Mouse (Mus musculus): ENCODE measurements around the gene Upf2. TPM values are rescaled to one million over a fixed set of nuclear protein-coding genes. Genes with fewer than 3 reads are reported as not detected.

Upf2 gene
- polyA plus RNA-seq, 1 experiment from 2014 or later = 13.7 TPM

DNA sequence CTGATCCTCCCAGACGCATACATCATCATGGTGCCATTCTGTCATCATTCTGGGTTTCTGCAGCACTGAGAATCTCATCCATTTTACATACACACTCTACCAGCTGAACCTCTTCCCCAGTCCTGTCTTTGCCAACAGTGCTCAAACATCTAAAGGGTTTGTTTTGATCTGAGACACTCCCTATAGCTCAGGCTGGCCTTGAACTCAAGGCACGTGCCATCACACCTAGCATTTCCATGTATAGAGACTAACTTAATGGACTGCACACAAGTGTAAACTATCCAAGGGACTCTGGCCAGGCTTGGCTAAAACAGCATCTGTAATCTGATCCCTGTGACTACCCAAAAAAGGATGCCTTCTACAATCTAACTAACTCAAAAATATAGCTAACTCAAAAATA is 108.0 kb downstream of the Upf2 start:
- no peak overlapping the region for H3K4me3 ChIP-seq (ENCODE audit: low read depth, low read length)
- H3K9ac ChIP-seq (replicated peaks; ENCODE audit: low read depth, low read length) = no peak overlapping the region
- H3K27me3 ChIP-seq (ENCODE audit: control insufficient read depth, insufficient read depth, low read length) = no peaks in the 10 kb centered on the region
- peaks cover 14% of the 10 kb centered on the region; the same call in 1 of the 2 replicates for H3K36me3 ChIP-seq (ENCODE audit: control insufficient read depth, insufficient read depth, low read length)
- 65% methylated on average over 2 of the region's 2 CpGs for WGBS
- H3K27ac ChIP-seq (ENCODE audit: low read length) = no peak overlapping the region
- no peak for ATAC-seq (ENCODE audit: insufficient number of reproducible peaks, insufficient read depth, low FRiP score, low read depth)
- H3K4me1 ChIP-seq (ENCODE audit: control insufficient read depth, insufficient read depth, low read length) = no peaks in the 10 kb centered on the region
- H3K9me3 ChIP-seq (ENCODE audit: control insufficient read depth, low read depth, low read length) = no peaks in the 10 kb centered on the region
- no peak overlapping the region for H3K4me2 ChIP-seq (replicated peaks; ENCODE audit: low read depth, low read length)

- Histone ChIP-seq H3K9me3 (ENCODE audit: control insufficient read depth, low read depth, low read length) (no peaks in the 10 kb centered on the region), H3K4me1 (ENCODE audit: control insufficient read depth, insufficient read depth, low read length) (no peaks in the 10 kb centered on the region)
- WGBS = 72% methylated on average over 10 of the region's 10 CpGs
Measured at GRCm38 (mm10) chr2:6060071-6060804, 109.0 kb downstream of the Upf2 start.

GRCm38 (mm10) chr2:6067341-6067740 is 116.1 kb downstream of the Upf2 start:
- Histone ChIP-seq H3K4me3 (ENCODE audit: low read depth, low read length) (no peak overlapping the region), H3K36me3 (ENCODE audit: control insufficient read depth, insufficient read depth, low read length) (no peaks in the 10 kb centered on the region), H3K27me3 (ENCODE audit: control insufficient read depth, insufficient read depth, low read length) (no peaks in the 10 kb centered on the region), H3K4me1 (ENCODE audit: control insufficient read depth, insufficient read depth, low read length) (peaks cover 11% of the 10 kb centered on the region; the same call in 1 of the 2 replicates), H3K4me2 (replicated peaks; ENCODE audit: low read depth, low read length) (no peak overlapping the region), H3K9me3 (ENCODE audit: control insufficient read depth, low read depth, low read length) (no peaks in the 10 kb centered on the region), H3K9ac (replicated peaks; ENCODE audit: low read depth, low read length) (no peak overlapping the region), H3K27ac (ENCODE audit: low read length) (no peak overlapping the region)
- 92% methylated on average over 6 of the region's 6 CpGs for WGBS
- no peak for ATAC-seq (ENCODE audit: insufficient number of reproducible peaks, insufficient read depth, low FRiP score, low read depth)

More at GRCm38 (mm10) chr2:6060071-6060804, 109.0 kb downstream of the Upf2 start:
- Histone ChIP-seq H3K4me2 (replicated peaks; ENCODE audit: low read depth, low read length) (no peak overlapping the region), H3K4me3 (ENCODE audit: low read depth, low read length) (no peak overlapping the region), H3K27ac (ENCODE audit: low read length) (no peak overlapping the region), H3K36me3 (ENCODE audit: control insufficient read depth, insufficient read depth, low read length) (peaks cover 12% of the 10 kb centered on the region; the same call in 1 of the 2 replicates), H3K27me3 (ENCODE audit: control insufficient read depth, insufficient read depth, low read length) (no peaks in the 10 kb centered on the region), H3K9ac (replicated peaks; ENCODE audit: low read depth, low read length) (no peak overlapping the region)
- ATAC-seq (ENCODE audit: insufficient number of reproducible peaks, insufficient read depth, low FRiP score, low read depth) = no peak

- H3K27ac ChIP-seq (ENCODE audit: low read length) = peak overlapping the region; percentile 59; the same call in 1 of the 2 replicates
Measured at GRCm38 (mm10) chr2:6070925-6071324, 119.7 kb downstream of the Upf2 start.

DNA sequence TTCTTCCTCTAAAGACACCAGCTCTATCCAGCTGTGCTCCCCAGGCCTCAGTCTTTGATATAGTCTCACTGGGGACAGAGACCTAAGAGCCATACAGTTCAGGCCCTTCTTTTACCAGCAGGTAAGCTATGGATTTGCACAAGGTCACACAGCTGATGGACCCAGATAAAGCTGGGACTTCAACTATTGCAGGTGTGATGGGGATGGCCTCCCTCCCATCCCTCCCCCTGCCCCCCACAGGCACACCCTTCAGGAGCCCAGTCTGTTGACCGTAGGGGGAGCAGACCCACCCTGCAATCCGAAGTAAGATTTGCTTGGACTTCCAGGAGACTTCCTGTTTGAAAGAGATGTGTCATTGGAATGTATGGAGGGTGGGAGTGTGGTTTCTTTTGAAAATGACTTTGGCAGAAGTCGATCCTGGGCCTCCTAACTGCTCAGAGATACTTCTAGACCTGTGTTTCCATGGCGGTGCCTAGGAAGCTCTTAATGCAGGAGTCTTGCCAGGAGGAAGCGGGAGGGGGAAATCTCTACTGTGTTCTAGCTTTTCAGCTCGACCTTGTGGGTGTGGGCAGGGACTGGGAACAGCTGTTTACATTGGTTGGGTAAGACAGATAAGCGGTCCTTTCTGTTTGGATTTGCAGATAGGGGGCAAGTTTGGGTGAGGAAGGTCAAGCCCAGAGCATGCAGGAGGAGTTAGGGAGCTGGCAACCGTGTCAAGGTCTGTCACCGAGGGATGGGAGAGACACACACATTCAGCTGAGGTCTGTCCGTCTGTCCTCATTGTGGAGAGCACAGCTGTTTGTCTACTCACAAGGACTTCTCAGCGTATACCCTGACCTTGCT is 120.5 kb downstream of the Upf2 start:
- Histone ChIP-seq H3K27me3 (ENCODE audit: control insufficient read depth, insufficient read depth, low read length) (no peaks in the 10 kb centered on the region), H3K27ac (ENCODE audit: low read length) (peak overlapping the region; percentile 59), H3K4me1 (ENCODE audit: control insufficient read depth, insufficient read depth, low read length) (peaks cover 20% of the 10 kb centered on the region; the same call in 1 of the 2 replicates), H3K4me2 (replicated peaks; ENCODE audit: low read depth, low read length) (no peak overlapping the region), H3K36me3 (ENCODE audit: control insufficient read depth, insufficient read depth, low read length) (no peaks in the 10 kb centered on the region), H3K9me3 (ENCODE audit: control insufficient read depth, low read depth, low read length) (no peaks in the 10 kb centered on the region), H3K9ac (replicated peaks; ENCODE audit: low read depth, low read length) (no peak overlapping the region), H3K4me3 (ENCODE audit: low read depth, low read length) (no peak overlapping the region)
- 21% methylated on average over 11 of the region's 11 CpGs for WGBS
- ATAC-seq (ENCODE audit: insufficient number of reproducible peaks, insufficient read depth, low FRiP score, low read depth) = peak; percentile 78

More at GRCm38 (mm10) chr2:6070925-6071324, 119.7 kb downstream of the Upf2 start:
- WGBS = 32% methylated on average over 11 of the region's 11 CpGs
- Histone ChIP-seq H3K4me2 (replicated peaks; ENCODE audit: low read depth, low read length) (no peak overlapping the region), H3K4me3 (ENCODE audit: low read depth, low read length) (no peak overlapping the region), H3K36me3 (ENCODE audit: control insufficient read depth, insufficient read depth, low read length) (no peaks in the 10 kb centered on the region), H3K27me3 (ENCODE audit: control insufficient read depth, insufficient read depth, low read length) (no peaks in the 10 kb centered on the region), H3K9ac (replicated peaks; ENCODE audit: low read depth, low read length) (no peak overlapping the region), H3K4me1 (ENCODE audit: control insufficient read depth, insufficient read depth, low read length) (peaks cover 20% of the 10 kb centered on the region; the same call in 1 of the 2 replicates), H3K9me3 (ENCODE audit: control insufficient read depth, low read depth, low read length) (no peaks in the 10 kb centered on the region)
- no peak for ATAC-seq (ENCODE audit: insufficient number of reproducible peaks, insufficient read depth, low FRiP score, low read depth)

- Histone ChIP-seq H3K9me3 (ENCODE audit: control insufficient read depth, low read depth, low read length) (no peaks in the 10 kb centered on the region), H3K9ac (replicated peaks; ENCODE audit: low read depth, low read length) (no peak overlapping the region), H3K27ac (ENCODE audit: low read length) (no peak overlapping the region), H3K4me3 (ENCODE audit: low read depth, low read length) (no peak overlapping the region), H3K36me3 (ENCODE audit: control insufficient read depth, insufficient read depth, low read length) (no peaks in the 10 kb centered on the region), H3K4me1 (ENCODE audit: control insufficient read depth, insufficient read depth, low read length) (peaks cover 20% of the 10 kb centered on the region; the same call in 1 of the 2 replicates), H3K4me2 (replicated peaks; ENCODE audit: low read depth, low read length) (no peak overlapping the region), H3K27me3 (ENCODE audit: control insufficient read depth, insufficient read depth, low read length) (no peaks in the 10 kb centered on the region)
- ATAC-seq (ENCODE audit: insufficient number of reproducible peaks, insufficient read depth, low FRiP score, low read depth) = no peak
- 58% methylated on average over 7 of the region's 7 CpGs for WGBS
Measured at GRCm38 (mm10) chr2:6072685-6073260, 121.5 kb downstream of the Upf2 start.

DNA sequence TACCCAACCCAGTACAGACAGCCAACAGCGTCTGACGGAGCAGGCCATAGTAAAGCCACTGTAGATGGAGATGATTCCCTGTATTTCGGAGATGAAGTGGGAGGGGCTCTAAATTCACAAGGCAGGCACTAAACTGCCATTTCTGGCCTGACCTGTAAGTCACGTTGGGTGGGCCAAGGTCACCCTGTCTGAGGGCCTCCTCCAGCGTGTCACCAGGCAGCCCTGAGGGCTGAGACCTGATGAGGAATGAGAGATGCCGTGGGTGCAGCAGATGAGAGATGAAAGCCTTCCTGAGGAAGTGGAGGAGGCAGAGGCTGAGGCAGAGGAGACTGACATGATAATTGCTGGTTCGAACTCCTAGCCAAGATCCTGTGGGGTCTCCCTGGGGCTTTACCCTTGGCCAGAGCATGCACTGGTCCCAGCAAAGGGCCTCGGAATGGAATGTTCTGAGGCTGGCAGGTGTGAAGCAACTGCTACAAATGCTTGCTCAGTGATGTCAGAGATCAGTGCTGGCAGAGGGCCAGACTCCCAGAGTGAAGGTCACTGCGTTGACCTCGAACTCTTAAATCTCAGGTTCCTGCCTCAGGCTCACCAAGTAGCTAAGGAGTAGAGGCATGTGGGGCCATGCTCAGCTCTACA is 123.7 kb downstream of the Upf2 start:
- WGBS = 48% methylated on average over 10 of the region's 10 CpGs
- no peak overlapping the region for H3K4me3 ChIP-seq (ENCODE audit: low read depth, low read length)
- H3K27me3 ChIP-seq (ENCODE audit: control insufficient read depth, insufficient read depth, low read length) = no peaks in the 10 kb centered on the region
- no peak overlapping the region for H3K4me2 ChIP-seq (replicated peaks; ENCODE audit: low read depth, low read length)
- peaks cover 20% of the 10 kb centered on the region; the same call in 1 of the 2 replicates for H3K4me1 ChIP-seq (ENCODE audit: control insufficient read depth, insufficient read depth, low read length)
- H3K27ac ChIP-seq (ENCODE audit: low read length) = no peak overlapping the region
- no peaks in the 10 kb centered on the region for H3K9me3 ChIP-seq (ENCODE audit: control insufficient read depth, low read depth, low read length)
- no peaks in the 10 kb centered on the region for H3K36me3 ChIP-seq (ENCODE audit: control insufficient read depth, insufficient read depth, low read length)
- no peak overlapping the region for H3K9ac ChIP-seq (replicated peaks; ENCODE audit: low read depth, low read length)
- no peak for ATAC-seq (ENCODE audit: insufficient number of reproducible peaks, insufficient read depth, low FRiP score, low read depth)

DNA sequence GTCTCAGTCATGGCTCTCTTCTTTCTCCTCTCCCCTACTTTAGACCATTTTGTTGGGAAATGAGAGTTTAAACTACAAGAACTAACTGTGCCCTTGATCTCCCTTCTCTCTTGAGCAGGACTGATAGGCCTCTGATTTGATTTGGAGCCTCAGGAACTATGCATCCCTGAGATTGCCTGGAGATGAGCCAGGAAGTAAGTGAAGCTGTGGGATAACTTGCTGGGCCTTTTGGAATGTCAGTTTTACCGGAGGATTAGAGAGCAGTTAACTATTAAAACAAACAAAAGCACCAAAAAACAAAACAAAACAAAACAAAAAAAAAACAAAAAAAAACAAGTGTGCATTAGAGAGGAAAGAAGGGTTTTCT is 124.2 kb downstream of the Upf2 start:
- H3K9ac ChIP-seq (replicated peaks; ENCODE audit: low read depth, low read length) = no peak overlapping the region
- H3K27me3 ChIP-seq (ENCODE audit: control insufficient read depth, insufficient read depth, low read length) = no peaks in the 10 kb centered on the region
- peaks cover 20% of the 10 kb centered on the region; the same call in 1 of the 2 replicates for H3K4me1 ChIP-seq (ENCODE audit: control insufficient read depth, insufficient read depth, low read length)
- no peak overlapping the region for H3K27ac ChIP-seq (ENCODE audit: low read length)
- no peak for ATAC-seq (ENCODE audit: insufficient number of reproducible peaks, insufficient read depth, low FRiP score, low read depth)
- H3K4me2 ChIP-seq (replicated peaks; ENCODE audit: low read depth, low read length) = no peak overlapping the region
- H3K36me3 ChIP-seq (ENCODE audit: control insufficient read depth, insufficient read depth, low read length) = no peaks in the 10 kb centered on the region
- WGBS = 26% methylated on average over 1 of the region's 1 CpGs
- no peaks in the 10 kb centered on the region for H3K9me3 ChIP-seq (ENCODE audit: control insufficient read depth, low read depth, low read length)
- H3K4me3 ChIP-seq (ENCODE audit: low read depth, low read length) = no peak overlapping the region

Measured in stomach, embryonic 14.5 days (tissue).